Mouse (Mus musculus): ENCODE measurements around the gene Tmc5. TPM values are rescaled to one million over a fixed set of nuclear protein-coding genes. Genes with fewer than 3 reads are reported as not detected.

Gene Tmc5
- total RNA-seq (2021), result 1 to 10 TPM in 1 of 2 experiments, under 1 TPM in 1; 0.69 to 1.1 TPM

- no peak for DNase-seq
Observed at GRCm38 (mm10) chr7:118597201-118597600, at the start of gene Tmc5. Gene Tmc5, plus strand, starts transcription at chr7:118597297.

GRCm38 (mm10) chr7:118547451-118547850, 49.6 kb upstream of the Tmc5 start:
- DNase-seq, result no peak

- DNase-seq, result no peak
Observed at GRCm38 (mm10) chr7:118553881-118554280, 43.2 kb upstream of the Tmc5 start.

GRCm38 (mm10) chr7:118554290-118554689, 42.8 kb upstream of the Tmc5 start:
- DNase-seq, result no peak

- no peak for DNase-seq
Observed at GRCm38 (mm10) chr7:118569121-118569543, 28.0 kb upstream of the Tmc5 start.

- DNase-seq, result no peak
Observed at GRCm38 (mm10) chr7:118571350-118571749, 25.7 kb upstream of the Tmc5 start.

- DNase-seq, result no peak
Observed at GRCm38 (mm10) chr7:118572039-118572438, 25.1 kb upstream of the Tmc5 start.

GRCm38 (mm10) chr7:118578269-118578668, 18.8 kb upstream of the Tmc5 start:
- no peak for DNase-seq

- no peak for DNase-seq
Observed at GRCm38 (mm10) chr7:118579938-118580337, 17.2 kb upstream of the Tmc5 start.

GRCm38 (mm10) chr7:118583821-118584220, 13.3 kb upstream of the Tmc5 start:
- DNase-seq, result no peak

GRCm38 (mm10) chr7:118584257-118584907, 12.7 kb upstream of the Tmc5 start, which contains the start of gene Tmc7:
Gene Tmc7, minus strand, starts transcription at chr7:118584736.
- peak; percentile 77 for DNase-seq

GRCm38 (mm10) chr7:118584926-118585325, 12.2 kb upstream of the Tmc5 start:
- DNase-seq, result no peak

- DNase-seq, result peak; percentile 74
Observed at GRCm38 (mm10) chr7:118585856-118586255, 11.2 kb upstream of the Tmc5 start.

GRCm38 (mm10) chr7:118590726-118591305, 6.3 kb upstream of the Tmc5 start:
- no peak for DNase-seq

- no peak for DNase-seq
Observed at GRCm38 (mm10) chr7:118592146-118592545, 5.0 kb upstream of the Tmc5 start.

GRCm38 (mm10) chr7:118593567-118594407, 3.3 kb upstream of the Tmc5 start:
- no peak for DNase-seq

- DNase-seq, result no peak
Observed at GRCm38 (mm10) chr7:118594611-118595010, 2.5 kb upstream of the Tmc5 start.

- DNase-seq, result peak; percentile 98
Observed at GRCm38 (mm10) chr7:118595228-118595627, 1.9 kb upstream of the Tmc5 start.

GRCm38 (mm10) chr7:118596271-118596670, 826 bp upstream of the Tmc5 start:
- no peak for DNase-seq

GRCm38 (mm10) chr7:118599954-118600631, 3.0 kb downstream of the Tmc5 start:
- no peak for DNase-seq

- DNase-seq, result no peak
Observed at GRCm38 (mm10) chr7:118604842-118605241, 7.7 kb downstream of the Tmc5 start.

- DNase-seq, result no peak
Observed at GRCm38 (mm10) chr7:118609815-118610214, 12.7 kb downstream of the Tmc5 start.

- DNase-seq, result no peak
Observed at GRCm38 (mm10) chr7:118610721-118611120, 13.6 kb downstream of the Tmc5 start.
